Mouse (Mus musculus): ENCODE results near the gene Hdac4.

DNA sequence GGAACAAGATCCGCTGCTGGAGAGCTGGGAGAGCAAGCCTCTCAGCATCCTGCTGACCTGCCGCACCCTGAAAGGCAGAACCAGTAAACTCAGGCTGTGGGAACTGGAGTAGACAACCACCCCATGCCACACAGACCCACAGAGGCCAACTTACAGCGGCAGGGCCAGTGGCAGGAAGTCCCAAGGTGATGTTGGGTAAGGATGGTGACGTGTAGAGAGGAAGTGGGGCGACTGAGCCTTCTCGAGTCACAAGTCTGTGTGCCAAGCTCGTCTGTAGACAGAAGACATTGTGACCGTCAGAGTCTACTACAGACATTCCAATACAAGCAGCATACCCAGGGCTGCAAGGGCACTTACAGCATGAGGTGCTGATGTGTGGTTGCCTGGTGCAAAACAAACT lies 211.0 kb downstream of the Hdac4 start:
- TF ChIP-seq CTCF (IDR thresholded peaks at IDR 0.05; ENCODE audit: extremely low read depth, insufficient read depth, low read length) (no peak), POLR2A (IDR thresholded peaks at IDR 0.05; ENCODE audit: extremely low read depth, insufficient read depth, low read length) (no peak)
